Mouse (Mus musculus): ENCODE results near the gene Zfp617. TPM values are rescaled to one million over a fixed set of nuclear protein-coding genes. Genes with fewer than 3 reads are reported as not detected.
A peak's percentile ranks its signal among the peaks of the same experiment; 100 is the strongest.
"Not testable (repeated sequence)": the region's sequence is repeated elsewhere in the genome, so short reads cannot be mapped to it uniquely, and the experiment has no call there.

Gene Zfp617
- polyA plus RNA-seq, 1 experiment from 2014 or later: 29.1 TPM

DNA sequence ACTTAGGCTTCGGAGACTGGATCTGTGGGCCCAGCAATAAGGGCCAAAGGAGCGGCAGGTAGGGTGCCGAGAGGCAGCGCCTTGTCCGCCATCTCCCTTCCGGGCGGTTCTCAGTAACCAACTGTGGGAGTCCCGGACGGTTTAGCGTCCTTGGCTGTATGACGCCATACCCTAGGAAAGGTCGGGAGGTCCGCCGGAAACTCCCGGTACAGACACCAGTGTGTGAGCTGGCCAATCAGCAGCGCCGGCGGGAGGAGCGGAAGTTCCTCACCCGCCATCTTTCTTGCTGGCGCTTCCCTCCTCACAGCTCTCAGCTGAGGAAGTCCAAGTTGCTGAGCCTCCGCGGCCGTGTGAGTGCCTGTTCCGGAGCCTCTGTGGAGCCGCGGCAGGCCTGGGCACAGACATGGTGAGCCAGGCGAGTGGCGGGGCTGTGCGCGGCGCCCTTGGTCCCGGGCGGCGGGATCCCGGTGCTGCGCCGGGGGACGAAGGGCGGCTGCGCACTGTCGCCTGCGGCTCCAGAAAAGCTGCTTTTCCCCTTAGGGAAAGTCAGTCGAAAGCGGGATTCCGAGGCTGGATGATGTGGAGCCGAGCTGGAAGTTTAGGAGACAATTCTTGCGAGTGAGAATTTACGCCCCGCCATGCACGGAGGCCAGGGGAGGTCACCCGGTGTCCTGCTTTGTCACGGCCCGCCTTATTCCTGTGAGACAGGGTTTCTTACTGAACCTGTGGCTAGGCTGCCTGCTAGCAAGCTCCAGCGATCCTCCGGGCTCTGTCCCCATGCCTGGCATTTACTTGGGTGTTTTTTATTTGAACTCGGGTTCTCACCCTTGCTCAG, 14.3 kb downstream of the Zfp617 start:
- peak; percentile 100 for ATAC-seq (ENCODE audit: low FRiP score, low TSS enrichment)
- under 1% methylated on average over 57 of the region's 57 CpGs for WGBS
- peak overlapping the region; percentile 99 for H3K27ac ChIP-seq (ENCODE audit: low read length)
- peaks cover 12% of the 10 kb centered on the region; the same call in 1 of the 2 replicates for H3K36me3 ChIP-seq (ENCODE audit: insufficient read depth, low read length)
- 0 out of 2 replicates have a peak, but pooled peaks cover 8% of the 10 kb centered on the region for H3K4me1 ChIP-seq (ENCODE audit: insufficient read depth, low read length)
- peak overlapping the region; percentile 96 for H3K9ac ChIP-seq (replicated peaks; ENCODE audit: low read length)
- H3K9me3 ChIP-seq (ENCODE audit: low read length): no peaks in the 10 kb centered on the region
- H3K27me3 ChIP-seq (ENCODE audit: insufficient read depth, low read length): no peaks in the 10 kb centered on the region
- H3K4me3 ChIP-seq (ENCODE audit: low read length): peak overlapping the region; percentile 82
- H3K4me2 ChIP-seq (replicated peaks; ENCODE audit: low read depth, low read length): peak overlapping the region; percentile 72

DNA sequence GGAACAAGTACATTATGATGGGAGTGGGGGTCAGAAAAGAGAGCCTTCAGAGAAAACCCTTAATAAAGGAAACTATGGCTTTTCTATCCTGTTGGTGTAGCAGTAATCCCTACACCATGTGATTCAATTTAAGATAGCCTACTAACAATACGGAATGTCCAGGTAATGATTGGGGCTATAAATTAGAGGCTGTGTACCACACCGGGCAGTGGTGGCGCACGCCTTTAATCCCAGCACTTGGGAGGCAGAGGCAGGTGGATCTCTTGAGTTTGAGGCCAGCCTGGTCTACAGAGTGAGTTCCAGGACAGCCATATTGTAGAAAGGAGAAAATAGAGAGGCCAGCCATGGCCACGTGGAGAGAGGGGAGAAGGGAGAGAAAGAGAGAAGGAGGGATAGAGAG, 17.4 kb downstream of the Zfp617 start:
- H3K9me3 ChIP-seq (ENCODE audit: low read length): no peaks in the 10 kb centered on the region
- H3K4me2 ChIP-seq (replicated peaks; ENCODE audit: low read depth, low read length): no peak overlapping the region
- no peak overlapping the region for H3K4me3 ChIP-seq (ENCODE audit: low read length)
- ATAC-seq (ENCODE audit: low FRiP score, low TSS enrichment): no peak
- H3K36me3 ChIP-seq (ENCODE audit: insufficient read depth, low read length): peaks cover 27% of the 10 kb centered on the region
- H3K27me3 ChIP-seq (ENCODE audit: insufficient read depth, low read length): no peaks in the 10 kb centered on the region
- no peak overlapping the region for H3K27ac ChIP-seq (ENCODE audit: low read length)
- 97% methylated on average over 5 of the region's 5 CpGs for WGBS
- 0 out of 2 replicates have a peak, but pooled peaks cover 8% of the 10 kb centered on the region for H3K4me1 ChIP-seq (ENCODE audit: insufficient read depth, low read length)
- H3K9ac ChIP-seq (replicated peaks; ENCODE audit: low read length): no peak overlapping the region

- Histone ChIP-seq H3K27me3 (ENCODE audit: insufficient read depth, low read length) (no peaks in the 10 kb centered on the region), H3K9ac (replicated peaks; ENCODE audit: low read length) (no peak overlapping the region), H3K4me2 (replicated peaks; ENCODE audit: low read depth, low read length) (no peak overlapping the region), H3K4me1 (ENCODE audit: insufficient read depth, low read length) (0 out of 2 replicates have a peak, but pooled peaks cover 8% of the 10 kb centered on the region), H3K9me3 (ENCODE audit: low read length) (0 out of 2 replicates have a peak, but pooled peaks cover 2% of the 10 kb centered on the region), H3K4me3 (ENCODE audit: low read length) (no peak overlapping the region), H3K36me3 (ENCODE audit: insufficient read depth, low read length) (peaks cover 35% of the 10 kb centered on the region), H3K27ac (ENCODE audit: low read length) (no peak overlapping the region)
- WGBS: 94% methylated on average over 3 of the region's 3 CpGs
- no peak for ATAC-seq (ENCODE audit: low FRiP score, low TSS enrichment)
These were observed 18.1 kb downstream of the Zfp617 start for GRCm38 (mm10) chr8:71926551-71926950.

DNA sequence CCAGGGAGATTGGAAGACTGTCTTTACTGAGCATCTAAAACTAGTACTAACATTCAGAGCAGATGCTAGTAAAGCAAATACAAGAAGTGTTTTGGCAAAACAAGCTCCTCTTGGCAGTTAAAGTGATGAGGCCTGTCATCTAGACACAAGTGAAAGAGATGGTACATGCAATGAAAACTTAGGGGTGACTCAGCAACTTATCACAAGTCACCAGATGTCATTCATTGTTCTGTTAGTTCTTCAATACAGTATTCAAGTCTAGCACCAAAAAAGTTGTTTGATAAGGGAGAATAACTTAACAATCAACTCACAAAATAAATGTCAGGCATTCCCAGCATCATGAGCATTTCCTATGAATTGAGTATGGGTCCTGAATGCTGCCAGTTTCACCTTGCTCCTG, 19.3 kb downstream of the Zfp617 start:
- H3K27me3 ChIP-seq (ENCODE audit: insufficient read depth, low read length): no peaks in the 10 kb centered on the region

DNA sequence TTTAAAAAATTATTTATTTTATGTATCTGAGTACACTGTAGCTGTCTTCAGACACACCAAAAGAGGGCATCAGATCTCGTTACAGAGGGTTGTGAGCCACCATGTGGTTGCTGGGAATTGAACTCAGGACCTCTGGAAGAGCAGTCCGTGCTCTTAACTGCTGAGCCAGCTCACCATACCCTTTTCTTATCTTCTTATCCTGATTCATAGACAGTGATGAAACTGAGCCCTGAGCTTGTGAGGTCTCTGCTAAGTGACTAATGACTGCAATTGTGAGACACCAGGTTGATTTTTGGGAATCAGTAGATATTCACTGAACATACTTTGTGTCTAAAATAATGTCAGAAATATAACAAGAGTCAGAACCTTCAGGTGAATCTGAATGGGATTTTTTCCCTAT, 29.6 kb downstream of the Zfp617 start:
- H3K36me3 ChIP-seq (ENCODE audit: insufficient read depth, low read length); H3K4me3 ChIP-seq (ENCODE audit: low read length); H3K9me3 ChIP-seq (ENCODE audit: low read length); H3K9ac ChIP-seq (replicated peaks; ENCODE audit: low read length); H3K27ac ChIP-seq (ENCODE audit: low read length); H3K27me3 ChIP-seq (ENCODE audit: insufficient read depth, low read length); ATAC-seq (ENCODE audit: low FRiP score, low TSS enrichment); H3K4me2 ChIP-seq (replicated peaks; ENCODE audit: low read depth, low read length); H3K4me1 ChIP-seq (ENCODE audit: insufficient read depth, low read length): not testable (repeated sequence)
- 92% methylated on average over 2 of the region's 2 CpGs for WGBS

More for the DNA sequence above, 19.3 kb downstream of the Zfp617 start:
- peaks cover 36% of the 10 kb centered on the region for H3K36me3 ChIP-seq (ENCODE audit: insufficient read depth, low read length)
- 0 out of 2 replicates have a peak, but pooled peaks cover 3% of the 10 kb centered on the region for H3K9me3 ChIP-seq (ENCODE audit: low read length)
- H3K9ac ChIP-seq (replicated peaks; ENCODE audit: low read length): no peak overlapping the region
- no peak overlapping the region for H3K27ac ChIP-seq (ENCODE audit: low read length)
- no peak overlapping the region for H3K4me3 ChIP-seq (ENCODE audit: low read length)
- H3K4me1 ChIP-seq (ENCODE audit: insufficient read depth, low read length): 0 out of 2 replicates have a peak, but pooled peaks cover 8% of the 10 kb centered on the region
- no peak for ATAC-seq (ENCODE audit: low FRiP score, low TSS enrichment)
- no peak overlapping the region for H3K4me2 ChIP-seq (replicated peaks; ENCODE audit: low read depth, low read length)

GRCm38 (mm10) chr8:71940293-71941208, 32.1 kb downstream of the Zfp617 start:
- 84% methylated on average over 2 of the region's 2 CpGs for WGBS
- Histone ChIP-seq H3K9me3 (ENCODE audit: low read length) (0 out of 2 replicates have a peak, but pooled peaks cover 2% of the 10 kb centered on the region), H3K36me3 (ENCODE audit: insufficient read depth, low read length) (no peaks in the 10 kb centered on the region), H3K9ac (replicated peaks; ENCODE audit: low read length) (no peak overlapping the region), H3K4me2 (replicated peaks; ENCODE audit: low read depth, low read length) (no peak overlapping the region), H3K4me3 (ENCODE audit: low read length) (no peak overlapping the region), H3K4me1 (ENCODE audit: insufficient read depth, low read length) (no peaks in the 10 kb centered on the region), H3K27me3 (ENCODE audit: insufficient read depth, low read length) (no peaks in the 10 kb centered on the region), H3K27ac (ENCODE audit: low read length) (no peak overlapping the region)
- ATAC-seq (ENCODE audit: low FRiP score, low TSS enrichment): no peak

DNA sequence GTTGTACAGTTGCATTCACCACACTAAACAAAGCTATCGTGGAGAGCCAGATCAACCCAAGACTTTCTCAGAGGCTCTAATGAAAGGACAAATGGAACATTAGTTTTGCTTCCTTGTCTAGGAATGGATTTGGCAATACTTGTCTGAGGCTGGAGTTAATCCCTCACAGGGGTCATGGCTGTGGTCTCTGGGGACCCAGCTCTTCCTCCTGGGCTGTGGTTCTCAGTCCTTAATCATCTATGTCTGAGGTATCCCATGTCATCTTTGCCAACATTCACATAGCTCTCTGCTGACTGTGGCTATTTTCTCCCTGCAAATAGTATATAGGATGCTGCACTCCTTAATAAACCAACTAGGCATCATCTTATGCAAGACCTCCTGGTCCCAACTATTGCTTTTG, 33.3 kb downstream of the Zfp617 start:
- H3K27me3 ChIP-seq (ENCODE audit: insufficient read depth, low read length): no peaks in the 10 kb centered on the region; the same call in 1 of the 2 replicates
- H3K27ac ChIP-seq (ENCODE audit: low read length): no peak overlapping the region
- no peak overlapping the region for H3K4me3 ChIP-seq (ENCODE audit: low read length)
- no peak overlapping the region for H3K4me2 ChIP-seq (replicated peaks; ENCODE audit: low read depth, low read length)
- no peak for ATAC-seq (ENCODE audit: low FRiP score, low TSS enrichment)
- 82% methylated on average over 1 of the region's 1 CpGs for WGBS
- no peak overlapping the region for H3K9ac ChIP-seq (replicated peaks; ENCODE audit: low read length)
- H3K36me3 ChIP-seq (ENCODE audit: insufficient read depth, low read length): no peaks in the 10 kb centered on the region
- H3K4me1 ChIP-seq (ENCODE audit: insufficient read depth, low read length): no peaks in the 10 kb centered on the region
- H3K9me3 ChIP-seq (ENCODE audit: low read length): no peaks in the 10 kb centered on the region

- Histone ChIP-seq H3K4me1 (ENCODE audit: insufficient read depth, low read length) (peaks cover 16% of the 10 kb centered on the region), H3K9ac (replicated peaks; ENCODE audit: low read length) (no peak overlapping the region), H3K36me3 (ENCODE audit: insufficient read depth, low read length) (0 out of 2 replicates have a peak, but pooled peaks cover 6% of the 10 kb centered on the region), H3K27me3 (ENCODE audit: insufficient read depth, low read length) (no peaks in the 10 kb centered on the region; the same call in 1 of the 2 replicates), H3K4me3 (ENCODE audit: low read length) (no peak overlapping the region), H3K9me3 (ENCODE audit: low read length) (no peaks in the 10 kb centered on the region), H3K27ac (ENCODE audit: low read length) (no peak overlapping the region), H3K4me2 (replicated peaks; ENCODE audit: low read depth, low read length) (no peak overlapping the region)
- WGBS: 90% methylated on average over 5 of the region's 5 CpGs
- ATAC-seq (ENCODE audit: low FRiP score, low TSS enrichment): no peak
These were observed 40.2 kb downstream of the Zfp617 start for GRCm38 (mm10) chr8:71948624-71949023.

DNA sequence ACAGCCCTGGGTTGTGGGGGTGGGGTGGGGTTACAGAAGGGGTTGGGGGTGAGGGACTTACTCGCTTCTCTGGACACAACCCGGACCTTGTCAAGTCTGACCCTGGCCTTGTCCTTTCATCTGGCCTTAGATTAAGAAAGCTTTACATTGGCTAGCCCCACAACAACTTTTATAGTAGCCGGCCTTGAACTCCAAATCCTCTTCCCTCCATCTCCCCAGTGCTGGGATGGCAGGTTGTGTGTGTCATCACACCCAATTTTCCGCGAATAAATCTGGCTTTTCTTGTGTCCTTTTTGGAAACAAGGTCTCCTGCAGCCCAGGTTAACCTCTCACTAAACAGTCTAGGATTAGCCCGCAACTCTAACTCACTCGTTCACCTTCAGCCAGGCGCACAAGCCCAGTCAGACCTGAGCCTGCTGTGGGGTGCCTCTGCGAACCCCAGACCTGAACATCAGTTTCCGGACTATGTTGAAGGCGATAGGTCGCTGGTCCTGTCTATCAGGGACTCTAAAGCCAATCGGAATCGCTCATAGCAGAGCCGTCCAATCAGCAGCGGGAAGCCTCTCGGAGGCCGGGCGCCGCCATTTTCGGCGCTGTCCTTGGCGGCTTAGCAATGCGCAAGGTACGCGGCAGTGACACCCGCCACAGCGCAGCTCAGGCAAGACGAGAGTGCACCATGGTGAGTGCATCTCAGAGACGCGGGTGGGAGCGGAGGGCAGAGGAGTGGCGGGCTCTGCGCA, 42.2 kb downstream of the Zfp617 start, which contains the start of gene Zfp961:
Gene Zfp961 (plus strand): TSS at position 557 of the 740 bp plus-strand sequence.
- Histone ChIP-seq H3K4me1 (ENCODE audit: insufficient read depth, low read length) (peaks cover 16% of the 10 kb centered on the region), H3K27ac (ENCODE audit: low read length) (peak within 1 kb of the TSS; percentile 85), H3K4me2 (replicated peaks; ENCODE audit: low read depth, low read length) (peak within 1 kb of the TSS; percentile 59), H3K27me3 (ENCODE audit: insufficient read depth, low read length) (no peaks in the 10 kb centered on the region; the same call in 1 of the 2 replicates), H3K4me3 (ENCODE audit: low read length) (peak within 1 kb of the TSS; percentile 68), H3K9me3 (ENCODE audit: low read length) (peaks cover 12% of the 10 kb centered on the region), H3K9ac (replicated peaks; ENCODE audit: low read length) (peak within 1 kb of the TSS; percentile 90), H3K36me3 (ENCODE audit: insufficient read depth, low read length) (peaks cover 18% of the 10 kb centered on the region)
- ATAC-seq (ENCODE audit: low FRiP score, low TSS enrichment): peak; percentile 100
- WGBS: 3% methylated on average over 34 of the region's 34 CpGs

All from kidney, embryonic 16.5 days (tissue).